Mouse (Mus musculus) naive thymus-derived CD4-positive, alpha-beta T cell, adult 5 months (primary cell): ENCODE results near the gene Nbea. TPM values are rescaled to one million over a fixed set of nuclear protein-coding genes. Genes with fewer than 3 reads are reported as not detected.

Source experiments
- polyA plus RNA-seq: library from polyadenylated mRNA; unstranded; fragments of 100-300 nt; shearing (Covaris generic); gene quantifications from one replicate; pipeline ENCODE4 v1.2.1, GENCODE M21; 2017

Nbea gene
- polyA plus RNA-seq: 0.61 TPM

GRCm38 (mm10) chr3:56183159-56184133, at the start of gene Nbea:
TSS of gene Nbea (minus strand) at chr3:56183701.

GRCm38 (mm10) chr3:55782056-55782687, 401.3 kb downstream of the Nbea start, which contains the start of gene Mab21l1:
TSS of gene Mab21l1 (plus strand) at chr3:55782510.

